Mouse (Mus musculus) kidney, adult 8-10 months (tissue): Measurements from ENCODE around the gene Ccnb1.
"Not testable (repeated sequence)": the region's sequence is repeated elsewhere in the genome, so short reads cannot be mapped to it uniquely, and the experiment has no call there.

Source experiments
- DNase-seq, 2 experiments: peaks; one replicate each; pipeline ENCODE4 v3.0.0; 2022

The Ccnb1 gene

DNA sequence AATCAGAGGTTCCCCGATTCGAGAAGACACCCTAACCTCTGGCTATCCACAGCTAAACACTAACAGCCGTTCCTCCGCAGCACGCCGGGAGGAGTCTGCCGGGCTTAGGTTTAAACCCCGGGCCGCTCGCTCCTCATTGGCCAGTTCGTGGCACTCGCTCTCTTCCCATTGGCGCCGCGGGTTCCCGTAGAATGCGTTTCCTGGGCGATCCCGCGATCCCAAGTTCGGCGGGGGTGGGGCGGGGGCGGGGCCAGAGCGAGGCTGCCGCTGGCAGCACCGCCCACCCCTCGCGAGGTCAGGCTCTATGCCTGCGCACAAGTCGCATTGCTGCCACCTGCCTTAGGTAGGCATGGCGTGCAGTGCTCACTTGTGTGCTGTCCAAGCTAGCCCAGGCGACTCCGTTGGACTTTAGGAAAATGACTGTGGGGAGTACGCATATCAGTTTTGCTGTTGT lies at the start of gene Ccnb1:
Ccnb1 (minus strand) TSS at position 157 of the 454 bp plus-strand sequence.
- DNase-seq, result peak; percentile 89 to 91

GRCm38 (mm10) chr13:100834777-100835176 lies 48.4 kb upstream of the Ccnb1 start:
- no peak for DNase-seq

DNA sequence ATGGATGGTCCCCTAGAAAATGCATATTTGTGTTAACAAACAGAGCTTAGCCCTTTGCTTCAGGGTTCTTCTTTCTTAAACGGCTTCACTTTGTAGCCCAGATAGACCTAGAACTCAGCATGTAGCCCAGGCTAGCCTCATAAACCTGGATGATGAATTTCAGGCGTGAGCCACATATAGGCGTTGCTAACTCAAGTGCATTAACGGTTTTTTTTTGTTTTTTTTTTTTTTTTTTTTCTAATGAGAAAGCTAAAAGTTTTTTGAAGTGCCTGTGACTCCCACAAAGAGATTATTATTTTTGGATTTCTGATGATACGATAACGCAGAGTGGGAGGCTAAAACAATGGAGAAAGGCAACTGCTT lies 47.3 kb upstream of the Ccnb1 start:
- DNase-seq, result no peak

- DNase-seq, result peak; percentile 99
Observed at GRCm38 (mm10) chr13:100832741-100833639, 46.6 kb upstream of the Ccnb1 start, which contains the start of gene Slc30a5. Slc30a5 (minus strand) TSS chr13:100833427.

DNA sequence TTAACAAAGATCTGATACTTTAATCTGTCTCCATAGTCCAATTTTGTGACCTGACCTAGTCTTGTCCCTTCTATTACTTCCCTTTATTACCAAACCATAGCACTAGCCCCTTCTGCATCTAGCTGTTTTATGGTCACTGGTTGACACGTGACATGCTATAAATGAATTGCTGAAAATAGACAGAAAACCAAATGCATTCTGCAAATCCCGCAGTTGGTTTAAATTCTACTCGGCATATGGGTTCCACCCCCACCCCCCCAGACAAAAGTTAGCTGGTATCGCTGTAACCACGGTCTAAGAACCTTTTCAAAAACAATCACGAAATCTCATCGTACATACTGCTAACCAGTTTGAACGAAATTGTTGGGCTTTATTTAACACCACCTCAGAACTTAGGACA lies 45.8 kb upstream of the Ccnb1 start:
- DNase-seq, result no peak

- DNase-seq, result no peak
Observed at GRCm38 (mm10) chr13:100831123-100831522, 44.8 kb upstream of the Ccnb1 start.

- DNase-seq, result peak in 1 of 2 experiments; percentile 51
Observed at GRCm38 (mm10) chr13:100825627-100826410, 39.4 kb upstream of the Ccnb1 start.

DNA sequence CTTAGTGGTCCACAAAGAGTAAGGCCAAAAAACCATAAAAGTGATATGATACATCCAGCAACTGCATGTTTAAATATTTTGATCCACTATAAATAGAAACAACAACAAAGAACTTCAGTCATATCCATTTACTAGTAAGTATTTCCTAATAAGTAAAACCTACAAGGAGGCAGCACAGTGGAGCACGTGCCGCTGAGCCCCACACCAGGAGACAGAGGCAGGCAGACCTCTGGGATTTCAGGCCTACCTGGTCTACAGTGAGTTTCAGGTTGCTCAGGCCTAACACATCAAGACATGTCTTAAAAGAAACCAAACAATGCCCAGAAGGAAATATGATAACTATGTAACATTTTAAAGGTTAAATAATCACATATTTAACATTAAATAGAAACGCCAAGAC lies 38.5 kb upstream of the Ccnb1 start:
- DNase-seq, result no peak

DNA sequence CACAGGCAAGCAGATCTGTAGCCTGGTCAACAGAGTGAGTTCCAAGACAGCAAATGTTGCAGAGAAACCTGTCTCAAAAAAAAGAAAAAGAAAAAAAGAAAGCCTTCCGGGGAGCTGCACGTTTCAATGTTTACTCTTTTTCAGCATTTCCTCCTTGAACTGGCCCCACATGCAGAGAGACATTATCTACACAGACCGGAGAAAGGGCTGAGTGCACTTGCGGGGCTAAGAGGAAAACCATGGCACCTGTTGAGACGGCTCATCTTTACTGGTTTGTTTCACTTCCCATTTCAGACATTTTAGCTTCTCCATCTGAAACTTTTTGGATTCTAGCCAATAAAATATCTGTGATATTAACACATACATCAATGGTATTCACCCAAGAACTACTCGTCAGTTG lies 37.9 kb upstream of the Ccnb1 start:
- no peak for DNase-seq

- no peak for DNase-seq
Observed at GRCm38 (mm10) chr13:100823863-100824262, 37.5 kb upstream of the Ccnb1 start.

DNA sequence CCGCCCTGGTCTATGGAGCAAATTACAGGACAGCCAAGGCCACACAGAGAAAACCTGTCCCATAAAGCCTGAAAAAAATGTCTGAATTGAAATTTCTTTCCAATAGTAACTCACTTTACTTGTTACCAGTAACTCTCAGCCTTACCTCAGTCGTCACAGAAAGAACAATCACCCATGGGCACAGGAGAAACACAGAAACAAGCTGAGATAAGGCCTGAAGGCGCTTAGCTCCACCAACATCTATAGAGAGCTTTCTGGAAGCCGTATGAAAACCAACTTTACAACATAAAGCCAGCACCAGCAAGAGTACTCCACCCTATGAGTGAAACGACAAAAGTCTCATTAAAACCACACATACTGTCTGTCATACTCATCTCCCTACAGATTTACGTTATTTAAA lies 28.1 kb upstream of the Ccnb1 start:
- DNase-seq, result no peak

DNA sequence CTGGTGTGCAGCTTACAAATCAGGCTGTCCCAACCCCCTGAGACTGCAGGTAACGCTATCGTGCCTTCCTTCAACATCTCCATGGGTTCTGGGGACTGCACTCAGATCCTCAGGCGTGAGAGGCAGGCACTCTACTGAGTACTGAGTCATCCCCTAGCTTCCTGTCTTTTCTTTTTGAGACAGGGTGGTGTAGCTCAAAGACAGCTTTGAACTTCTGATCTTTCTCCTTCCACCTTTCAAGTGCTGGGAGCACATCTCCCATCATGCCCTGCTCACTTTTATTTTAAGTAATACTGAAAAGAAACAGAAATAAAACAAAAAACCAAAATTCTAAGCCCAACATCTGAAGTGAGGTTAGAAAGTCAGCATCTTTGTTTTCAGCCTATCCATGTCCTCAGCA lies 19.4 kb upstream of the Ccnb1 start:
- no peak for DNase-seq

DNA sequence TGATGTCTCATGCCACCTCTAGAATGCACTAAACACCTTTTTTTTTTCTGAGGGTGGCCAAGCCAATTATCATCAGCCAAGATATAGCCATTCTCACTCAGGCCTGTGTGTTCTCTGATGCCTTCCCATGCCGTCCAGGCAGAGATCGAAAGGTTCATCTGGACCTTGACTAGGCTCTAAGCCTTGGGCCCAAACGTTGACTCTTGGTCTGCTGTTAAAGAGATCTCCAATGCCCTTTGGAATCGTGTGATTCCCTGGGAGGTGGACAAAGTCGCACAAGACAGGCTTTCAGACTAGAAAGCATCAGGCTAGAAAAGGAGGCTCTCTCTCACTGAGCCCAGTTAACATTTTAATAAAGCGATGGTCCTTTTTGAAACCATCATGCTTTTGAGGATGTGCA lies 10.8 kb upstream of the Ccnb1 start:
- DNase-seq, result peak in 1 of 2 experiments; percentile 25

DNA sequence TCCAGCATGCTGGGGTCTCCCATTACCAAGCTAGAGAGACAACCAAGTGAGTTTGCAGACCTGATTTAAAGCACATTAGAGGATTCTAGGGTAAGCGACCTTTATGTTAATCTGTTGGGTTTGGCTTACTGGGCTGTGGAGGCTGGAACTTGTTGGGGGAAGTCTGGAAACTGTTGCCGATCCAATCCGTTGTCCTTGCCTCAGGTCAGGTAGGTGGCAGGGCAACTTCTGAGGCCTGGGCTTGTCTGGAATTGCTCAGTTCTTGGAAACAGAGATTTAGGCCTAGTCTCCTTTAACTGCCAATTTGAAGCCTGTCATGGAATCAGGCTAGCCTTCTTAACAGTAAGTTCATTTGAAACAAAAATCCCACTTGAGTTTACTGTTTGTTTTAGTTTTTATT lies 2.7 kb upstream of the Ccnb1 start:
- no peak for DNase-seq

- DNase-seq, result not testable (repeated sequence)
Observed at GRCm38 (mm10) chr13:100788057-100788456, 1.7 kb upstream of the Ccnb1 start.

DNA sequence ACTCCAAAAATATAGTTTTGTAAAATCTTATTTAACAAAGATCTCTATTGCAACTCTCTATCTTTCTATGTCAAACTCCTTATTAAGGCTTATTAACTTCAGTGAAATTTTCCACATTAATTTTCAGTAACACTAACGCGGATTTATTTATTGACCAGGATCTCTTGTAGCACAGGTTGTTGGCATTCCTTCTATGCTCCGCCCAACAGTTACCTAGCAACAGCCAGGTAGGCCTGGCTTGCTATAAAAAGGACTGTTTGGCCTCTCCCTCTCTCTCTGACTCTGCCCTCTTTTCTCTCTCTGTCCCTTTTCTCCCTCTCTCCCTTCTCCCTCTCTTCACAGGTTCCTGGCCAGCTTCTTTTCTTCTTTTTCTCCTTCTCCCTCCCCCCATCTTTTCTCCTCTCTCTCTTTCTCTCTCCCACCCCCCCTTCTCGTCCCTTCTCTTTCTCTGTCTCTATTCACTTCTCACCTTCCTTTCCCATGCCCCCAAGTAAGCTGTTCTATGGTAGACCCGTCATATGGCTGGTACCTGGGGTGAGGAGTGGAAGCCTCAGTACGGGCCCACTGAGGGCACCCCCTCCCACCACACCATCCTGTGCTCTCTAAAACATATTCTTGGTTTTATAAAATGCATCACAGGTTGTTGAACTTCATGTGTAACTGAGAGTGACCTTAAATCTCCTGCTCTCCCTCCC lies 1.1 kb upstream of the Ccnb1 start:
- DNase-seq, result peak; percentile 63 to 67

- DNase-seq, result no peak
Observed at GRCm38 (mm10) chr13:100785806-100786413, 460 bp downstream of the Ccnb1 start.

DNA sequence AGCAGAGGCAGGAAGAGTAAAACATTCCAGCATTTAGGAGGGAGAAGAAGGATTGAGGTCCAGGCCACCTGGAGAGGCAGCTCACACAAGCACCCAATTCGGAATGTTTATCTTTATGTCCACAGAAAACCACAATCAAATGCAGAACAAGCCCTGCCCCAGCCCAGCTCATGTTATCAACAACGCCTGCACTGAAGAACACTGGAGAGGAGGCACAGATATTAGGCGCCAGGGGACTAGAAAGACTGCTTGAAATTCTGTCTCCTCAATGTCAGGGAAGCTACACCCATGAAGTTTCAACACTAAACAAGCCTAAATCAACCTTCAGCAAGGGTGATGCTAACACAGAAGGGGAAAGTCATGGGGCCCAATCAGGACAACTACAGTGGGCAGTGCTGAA lies 8.9 kb downstream of the Ccnb1 start:
- no peak for DNase-seq

- DNase-seq, result no peak
Observed at GRCm38 (mm10) chr13:100776710-100777109, 9.7 kb downstream of the Ccnb1 start.

DNA sequence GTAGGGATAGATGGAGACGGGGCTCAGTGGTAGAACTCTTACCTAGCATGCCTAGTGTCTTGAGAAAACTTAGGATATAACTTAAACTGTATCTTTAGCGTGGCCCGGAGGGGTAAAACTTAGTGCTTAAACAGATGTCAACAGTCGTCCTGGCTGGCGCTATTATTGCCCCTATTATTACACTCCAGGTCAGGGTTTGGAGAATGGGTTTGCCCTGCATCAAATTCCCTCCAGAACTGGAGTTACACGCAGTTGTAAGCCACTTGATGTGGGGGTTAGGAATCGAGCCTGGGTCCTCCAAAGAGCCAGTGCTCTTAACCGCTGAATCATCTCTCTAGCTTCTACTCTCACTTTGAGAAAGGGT lies 10.3 kb downstream of the Ccnb1 start:
- no peak for DNase-seq

GRCm38 (mm10) chr13:100775252-100776055 lies 10.9 kb downstream of the Ccnb1 start, which contains the start of gene Cenph:
Cenph (minus strand) TSS chr13:100775899.
- DNase-seq, result peak; percentile 77 to 84

DNA sequence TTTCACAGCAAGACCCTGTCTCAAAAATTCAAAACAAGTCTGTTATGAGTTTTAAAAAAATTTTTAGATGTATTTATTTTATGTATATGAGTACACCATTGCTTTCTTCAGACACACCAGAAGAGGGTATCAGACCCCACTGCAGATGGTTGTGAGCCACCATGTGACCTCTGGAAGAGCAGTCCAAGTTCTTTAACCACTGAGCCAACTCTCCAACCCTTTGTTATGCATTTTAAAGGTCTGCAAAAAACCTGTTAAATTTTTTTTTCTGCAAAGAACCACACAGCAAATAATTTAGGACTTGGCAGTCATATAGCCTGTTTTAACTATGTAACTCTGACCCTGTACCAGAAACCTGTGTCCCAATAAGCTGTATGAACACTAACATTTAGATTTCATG lies 11.7 kb downstream of the Ccnb1 start:
- no peak for DNase-seq
